Mouse (Mus musculus): ENCODE measurements around the gene Dnah6. TPM values are rescaled to one million over a fixed set of nuclear protein-coding genes. Genes with fewer than 3 reads are reported as not detected.

Gene Dnah6
- polyA plus RNA-seq, 3 experiments from 2014 or later, result 0.05 TPM; not detected in 2

GRCm38 (mm10) chr6:73227376-73228158 lies 6.1 kb upstream of the Dnah6 start:
- no peak for ATAC-seq

GRCm38 (mm10) chr6:73222841-73223526 lies 1.5 kb upstream of the Dnah6 start:
- ATAC-seq, result no peak

- peak; percentile 39 for ATAC-seq
Measured at GRCm38 (mm10) chr6:73221958-73222735, 696 bp upstream of the Dnah6 start.

- no peak for ATAC-seq
Measured at GRCm38 (mm10) chr6:73211602-73212001, 9.8 kb downstream of the Dnah6 start.

GRCm38 (mm10) chr6:73211036-73211435 lies 10.4 kb downstream of the Dnah6 start:
- ATAC-seq, result no peak

GRCm38 (mm10) chr6:73210445-73210972 lies 10.9 kb downstream of the Dnah6 start:
- ATAC-seq, result peak; percentile 100

- no peak for ATAC-seq
Measured at GRCm38 (mm10) chr6:73209598-73209997, 11.9 kb downstream of the Dnah6 start.

- ATAC-seq, result no peak
Measured at GRCm38 (mm10) chr6:73204937-73205336, 16.5 kb downstream of the Dnah6 start.

GRCm38 (mm10) chr6:73203724-73204123 lies 17.7 kb downstream of the Dnah6 start:
- no peak for ATAC-seq

- no peak for ATAC-seq
Measured at GRCm38 (mm10) chr6:73195291-73195690, 26.2 kb downstream of the Dnah6 start.

- ATAC-seq, result no peak
Measured at GRCm38 (mm10) chr6:73190756-73191155, 30.7 kb downstream of the Dnah6 start.

GRCm38 (mm10) chr6:73184276-73184675 lies 37.2 kb downstream of the Dnah6 start:
- no peak for ATAC-seq

- ATAC-seq, result no peak
Measured at GRCm38 (mm10) chr6:73182987-73183386, 38.5 kb downstream of the Dnah6 start.

- no peak for ATAC-seq
Measured at GRCm38 (mm10) chr6:73182410-73182809, 39.0 kb downstream of the Dnah6 start.

- ATAC-seq, result no peak
Measured at GRCm38 (mm10) chr6:73182006-73182405, 39.4 kb downstream of the Dnah6 start.

GRCm38 (mm10) chr6:73175156-73175555 lies 46.3 kb downstream of the Dnah6 start:
- ATAC-seq, result no peak

GRCm38 (mm10) chr6:73167230-73167629 lies 54.2 kb downstream of the Dnah6 start:
- no peak for ATAC-seq

- no peak for ATAC-seq
Measured at GRCm38 (mm10) chr6:73162958-73163357, 58.5 kb downstream of the Dnah6 start.

GRCm38 (mm10) chr6:73161338-73161737 lies 60.1 kb downstream of the Dnah6 start:
- ATAC-seq, result no peak

- ATAC-seq, result no peak
Measured at GRCm38 (mm10) chr6:73155455-73155854, 66.0 kb downstream of the Dnah6 start.

- no peak for ATAC-seq
Measured at GRCm38 (mm10) chr6:73153675-73154074, 67.8 kb downstream of the Dnah6 start.

GRCm38 (mm10) chr6:73143403-73143802 lies 78.0 kb downstream of the Dnah6 start:
- no peak for ATAC-seq

GRCm38 (mm10) chr6:73142776-73143175 lies 78.7 kb downstream of the Dnah6 start:
- no peak for ATAC-seq
